8 mouse cellular contexts compared by ENCODE assay signal in genomic region chr2:157424904-157425642, GRCm38 (mm10). TPM values are rescaled to one million over a fixed set of nuclear protein-coding genes. Genes with fewer than 3 reads are reported as not detected.
DNase-seq lines count a peak whose midpoint lies in the region; ATAC-seq and TF ChIP-seq lines count a peak whose summit lies in the region.

No protein-coding gene starts in this region.

- TF ChIP-seq EP300 in heart, adult 2 months (IDR thresholded peaks at IDR 0.05; ENCODE audit: insufficient read depth, low read depth, low read length), result no peak

- no peak for TF ChIP-seq POLR2A in heart, adult 2 months (IDR thresholded peaks at IDR 0.05; ENCODE audit: insufficient read depth, low read depth, low read length)

- no peak for TF ChIP-seq CTCF in heart, adult 2 months (IDR thresholded peaks at IDR 0.05)

- no peaks in the 10 kb centered on the region for H3K36me3 ChIP-seq in heart, adult 2 months (ENCODE audit: control insufficient read depth, insufficient read depth, low read length)
- no peaks in the 10 kb centered on the region; the same call in 1 of the 2 replicates for H3K36me3 ChIP-seq in embryonic facial prominence, embryonic 11.5 days (replicated peaks; ENCODE audit: control insufficient read depth, insufficient read depth, low read depth, low read length)
- no peaks in the 10 kb centered on the region for H3K36me3 ChIP-seq in intestine, embryonic 16.5 days (ENCODE audit: control insufficient read depth, insufficient read depth, low read length)
- H3K36me3 ChIP-seq in midbrain, embryonic 11.5 days (ENCODE audit: control insufficient read depth, insufficient read depth, low read length), result no peaks in the 10 kb centered on the region

- no peak for DNase-seq in heart, adult 2 months
- DNase-seq in heart, postnatal 36 days, result no peak
- no peak for DNase-seq in embryonic facial prominence, embryonic 11.5 days (ENCODE audit: low spot score)
- DNase-seq in midbrain, embryonic 11.5 days (ENCODE audit: low spot score, missing footprints), result peak; percentile 93
- DNase-seq in B cell, adult 2 months, result no peak
- DNase-seq in cerebellum, postnatal 36 days, result no peak
- no peak for DNase-seq in ovary, postnatal 14 days (ENCODE audit: low spot score)

- intact Hi-C loops in heart, adult 2 months (cut with DNase I), result no loop called here
- intact Hi-C loops in heart, postnatal 36 days (cut with DNase I), result no loop called here

- H3K4me2 ChIP-seq in embryonic facial prominence, embryonic 11.5 days (ENCODE audit: low read depth, low read length), result peak overlapping the region; percentile 93
- peak overlapping the region; percentile 91 for H3K4me2 ChIP-seq in intestine, embryonic 16.5 days (ENCODE audit: low read depth, low read length)
- peak overlapping the region; percentile 62 for H3K4me2 ChIP-seq in midbrain, embryonic 11.5 days

- H3K9me3 ChIP-seq in embryonic facial prominence, embryonic 11.5 days (replicated peaks; ENCODE audit: control insufficient read depth, low read length), result no peaks in the 10 kb centered on the region
- no peaks in the 10 kb centered on the region for H3K9me3 ChIP-seq in intestine, embryonic 16.5 days (ENCODE audit: control insufficient read depth, low read length)
- no peaks in the 10 kb centered on the region for H3K9me3 ChIP-seq in midbrain, embryonic 11.5 days (ENCODE audit: control insufficient read depth, low read length)

- H3K4me1 ChIP-seq in heart, adult 2 months (ENCODE audit: control insufficient read depth, insufficient read depth, low read length), result peaks cover 4% of the 10 kb centered on the region; the same call in 1 of the 2 replicates
- H3K4me1 ChIP-seq in embryonic facial prominence, embryonic 11.5 days (ENCODE audit: control insufficient read depth, insufficient read depth, low read length), result no peaks in the 10 kb centered on the region; the same call in 1 of the 2 replicates
- H3K4me1 ChIP-seq in intestine, embryonic 16.5 days (ENCODE audit: control insufficient read depth, insufficient read depth, low read length), result peaks cover 67% of the 10 kb centered on the region
- peaks cover 32% of the 10 kb centered on the region for H3K4me1 ChIP-seq in midbrain, embryonic 11.5 days (ENCODE audit: control insufficient read depth, insufficient read depth, low read length)

- no peaks in the 10 kb centered on the region for H3K79me2 ChIP-seq in heart, adult 2 months (replicated peaks; ENCODE audit: control insufficient read depth, insufficient read depth, low read length)

- WGBS in heart, adult 2 months, result 84% methylated on average over 16 of the region's 16 CpGs
- WGBS in embryonic facial prominence, embryonic 11.5 days, result 62% methylated on average over 16 of the region's 16 CpGs
- WGBS in intestine, embryonic 16.5 days, result 36% methylated on average over 16 of the region's 16 CpGs
- 75% methylated on average over 16 of the region's 16 CpGs for WGBS in midbrain, embryonic 11.5 days

- ATAC-seq in embryonic facial prominence, embryonic 11.5 days (replicated peaks; ENCODE audit: insufficient number of reproducible peaks, low FRiP score, low TSS enrichment, low read depth), result no peak; the same call in 1 of the 2 replicates
- ATAC-seq in intestine, embryonic 16.5 days, result peak; percentile 14
- ATAC-seq in midbrain, embryonic 11.5 days (ENCODE audit: low FRiP score), result peak; percentile 22

- no peak overlapping the region for H3K27ac ChIP-seq in heart, adult 2 months
- peak overlapping the region; percentile 90 for H3K27ac ChIP-seq in embryonic facial prominence, embryonic 11.5 days (replicated peaks; ENCODE audit: low read depth, low read length)
- H3K27ac ChIP-seq in intestine, embryonic 16.5 days (ENCODE audit: low read length), result peak overlapping the region; percentile 98
- peak overlapping the region; percentile 72; the same call in 1 of the 2 replicates for H3K27ac ChIP-seq in midbrain, embryonic 11.5 days (ENCODE audit: low read depth, low read length)

- H3K27me3 ChIP-seq in heart, adult 2 months (ENCODE audit: control insufficient read depth, insufficient read depth, low read length), result no peaks in the 10 kb centered on the region
- no peaks in the 10 kb centered on the region for H3K27me3 ChIP-seq in embryonic facial prominence, embryonic 11.5 days (ENCODE audit: control insufficient read depth, insufficient read depth, low read length)
- no peaks in the 10 kb centered on the region for H3K27me3 ChIP-seq in intestine, embryonic 16.5 days (replicated peaks; ENCODE audit: control insufficient read depth, insufficient read depth, low read length)
- no peaks in the 10 kb centered on the region; the same call in 1 of the 2 replicates for H3K27me3 ChIP-seq in midbrain, embryonic 11.5 days (ENCODE audit: control insufficient read depth, insufficient read depth, low read length)

- H3K4me3 ChIP-seq in heart, adult 2 months, result peak overlapping the region; percentile 54
- H3K4me3 ChIP-seq in embryonic facial prominence, embryonic 11.5 days (ENCODE audit: low read depth, low read length), result peak overlapping the region; percentile 92
- H3K4me3 ChIP-seq in intestine, embryonic 16.5 days (ENCODE audit: low read length), result peak overlapping the region; percentile 88
- H3K4me3 ChIP-seq in midbrain, embryonic 11.5 days (ENCODE audit: low read depth, low read length), result peak overlapping the region; percentile 91

- no peak overlapping the region for H3K9ac ChIP-seq in heart, adult 2 months (ENCODE audit: low read depth, low read length)
- peak overlapping the region; percentile 100 for H3K9ac ChIP-seq in embryonic facial prominence, embryonic 11.5 days (replicated peaks; ENCODE audit: low read length)
- peak overlapping the region; percentile 93 for H3K9ac ChIP-seq in intestine, embryonic 16.5 days (ENCODE audit: low read depth, low read length)
- peak overlapping the region; percentile 99 for H3K9ac ChIP-seq in midbrain, embryonic 11.5 days (ENCODE audit: low read length)

RNA-seq across cellular contexts. Expression of gene Src, which starts 6.8 kb away (rescaled TPM):
- 1 to 10 TPM; 4.0 to 4.1 TPM for total RNA-seq in heart, adult 2 months (2021)
- 5.4 and 5.8 TPM in 2 replicates for polyA plus RNA-seq in heart, adult 2 months (2012; rRNA removed)
- 1 to 10 TPM; 3.4 to 4.9 TPM for total RNA-seq in heart, postnatal 36 days (2021)
- 13.9 and 16.4 TPM in 2 replicates for polyA plus RNA-seq in embryonic facial prominence, embryonic 11.5 days (2014; fragmentation: Nextera tagmentation; extraction: Ambion mirVana)
- 11.8 and 15.5 TPM in 2 replicates for polyA plus RNA-seq in intestine, embryonic 16.5 days (2015; fragmentation: Nextera tagmentation; extraction: Ambion mirVana)
- 11.2 and 14.0 TPM in 2 replicates for polyA plus RNA-seq in midbrain, embryonic 11.5 days (2014; fragmentation: Nextera tagmentation; extraction: Ambion mirVana)

RNA-seq across cellular contexts. Expression of gene Manbal, which starts 57.7 kb away (rescaled TPM):
- 10 to 100 TPM; 14.5 to 20.1 TPM for total RNA-seq in heart, adult 2 months (2021)
- 42.6 and 44.2 TPM in 2 replicates for polyA plus RNA-seq in heart, adult 2 months (2012; rRNA removed)
- 10 to 100 TPM; 21.5 to 23.1 TPM for total RNA-seq in heart, postnatal 36 days (2021)
- polyA plus RNA-seq in embryonic facial prominence, embryonic 11.5 days (2014; fragmentation: Nextera tagmentation; extraction: Ambion mirVana), result 33.4 and 38.5 TPM in 2 replicates
- 66.8 and 71.3 TPM in 2 replicates for polyA plus RNA-seq in intestine, embryonic 16.5 days (2015; fragmentation: Nextera tagmentation; extraction: Ambion mirVana)
- polyA plus RNA-seq in midbrain, embryonic 11.5 days (2014; fragmentation: Nextera tagmentation; extraction: Ambion mirVana), result 34.7 and 35.9 TPM in 2 replicates
